Mouse (Mus musculus) midbrain, embryonic 10.5 days (tissue): ENCODE data around the gene Hps1. TPM values are rescaled to one million over a fixed set of nuclear protein-coding genes. Genes with fewer than 3 reads are reported as not detected.

Source experiments
- DNase-seq: peaks from one replicate; pipeline ENCODE4 v3.0.0-alpha.2; 2017; ENCODE audit warnings: low spot score
- H3K27ac ChIP-seq: fragments of 300-500 bp; sonication (generic); replicated peaks from 2 replicates; pipeline ENCODE4 v1.5.1; 2016; ENCODE audit warnings: mild to moderate bottlenecking
- H3K27me3 ChIP-seq: fragments of 300-500 bp; sonication (generic); 2 replicates; pipeline ENCODE4 v1.6.1; 2016; ENCODE audit warnings: low read depth, mild to moderate bottlenecking; ENCODE audit not compliant: poor library complexity, severe bottlenecking
- H3K36me3 ChIP-seq: fragments of 300-500 bp; sonication (generic); 2 replicates; pipeline ENCODE4 v1.6.1; 2016; ENCODE audit warnings: mild to moderate bottlenecking, moderate library complexity
- H3K4me1 ChIP-seq: fragments of 300-500 bp; sonication (generic); 2 replicates; pipeline ENCODE4 v1.6.1; 2016
- H3K4me3 ChIP-seq: fragments of 300-500 bp; sonication (generic); 2 replicates; pipeline ENCODE4 v1.5.1; 2016; ENCODE audit warnings: mild to moderate bottlenecking, moderate library complexity
- H3K9me3 ChIP-seq: fragments of 300-500 bp; sonication (generic); replicated peaks from 2 replicates; pipeline ENCODE4 v1.6.1; 2016; ENCODE audit warnings: mild to moderate bottlenecking
- WGBS: fragments of 180-500 bp; shearing (Covaris S2); methylation state at CpG from one replicate; pipeline ENCODE4 v1.1.7; 2016; 5-methylcytosine and 5-hydroxymethylcytosine counted together
- polyA plus RNA-seq: library from polyadenylated mRNA; unstranded; fragments of >200 nt; fragmentation: Nextera tagmentation; extraction: Ambion mirVana; gene quantifications from 2 replicates; pipeline ENCODE4 v1.2.1, GENCODE M21; 2016

The Hps1 gene
- polyA plus RNA-seq, 1 experiment from 2014 or later = 17.5 TPM

- Histone ChIP-seq H3K27me3 (peaks cover 23% of the 10 kb centered on the region), H3K4me3 (no peak overlapping the region), H3K27ac (no peak overlapping the region), H3K9me3 (no peaks in the 10 kb centered on the region), H3K36me3 (no peaks in the 10 kb centered on the region), H3K4me1 (peaks cover 58% of the 10 kb centered on the region)
- no peak for DNase-seq
- WGBS = 83% methylated on average over 11 of the region's 11 CpGs
Measured at GRCm38 (mm10) chr19:42750196-42750595, 29.6 kb downstream of the Hps1 start.

GRCm38 (mm10) chr19:42746702-42747101 is 33.1 kb downstream of the Hps1 start:
- H3K27me3 ChIP-seq = peaks cover 13% of the 10 kb centered on the region
- H3K27ac ChIP-seq = no peak overlapping the region
- H3K4me3 ChIP-seq = no peak overlapping the region
- H3K36me3 ChIP-seq = no peaks in the 10 kb centered on the region
- 94% methylated on average over 8 of the region's 8 CpGs for WGBS
- H3K9me3 ChIP-seq = no peaks in the 10 kb centered on the region
- H3K4me1 ChIP-seq = peaks cover 50% of the 10 kb centered on the region
- no peak for DNase-seq

- H3K4me3 ChIP-seq = no peak overlapping the region
- 0 out of 2 replicates have a peak, but pooled peaks cover 9% of the 10 kb centered on the region for H3K27me3 ChIP-seq
- no peaks in the 10 kb centered on the region for H3K9me3 ChIP-seq
- H3K36me3 ChIP-seq = no peaks in the 10 kb centered on the region
- H3K4me1 ChIP-seq = peaks cover 42% of the 10 kb centered on the region
- WGBS = 88% methylated on average over 4 of the region's 4 CpGs
- DNase-seq = no peak
- no peak overlapping the region for H3K27ac ChIP-seq
Measured at GRCm38 (mm10) chr19:42745869-42746224, 33.9 kb downstream of the Hps1 start.

GRCm38 (mm10) chr19:42745084-42745868 is 34.5 kb downstream of the Hps1 start:
- Histone ChIP-seq H3K4me1 (peaks cover 36% of the 10 kb centered on the region), H3K36me3 (no peaks in the 10 kb centered on the region), H3K4me3 (no peak overlapping the region), H3K27ac (no peak overlapping the region), H3K27me3 (0 out of 2 replicates have a peak, but pooled peaks cover 9% of the 10 kb centered on the region), H3K9me3 (no peaks in the 10 kb centered on the region)
- DNase-seq = no peak
- WGBS = 83% methylated on average over 9 of the region's 9 CpGs

GRCm38 (mm10) chr19:42744162-42744586 is 35.6 kb downstream of the Hps1 start:
- peaks cover 25% of the 10 kb centered on the region for H3K4me1 ChIP-seq
- H3K27me3 ChIP-seq = 0 out of 2 replicates have a peak, but pooled peaks cover 5% of the 10 kb centered on the region
- H3K4me3 ChIP-seq = no peak overlapping the region
- no peaks in the 10 kb centered on the region for H3K9me3 ChIP-seq
- H3K36me3 ChIP-seq = no peaks in the 10 kb centered on the region
- WGBS = 41% methylated on average over 4 of the region's 4 CpGs
- DNase-seq = peak; percentile 51
- no peak overlapping the region for H3K27ac ChIP-seq

GRCm38 (mm10) chr19:42743261-42743660 is 36.5 kb downstream of the Hps1 start:
- H3K4me1 ChIP-seq = peaks cover 16% of the 10 kb centered on the region
- 84% methylated on average over 16 of the region's 16 CpGs for WGBS
- no peak overlapping the region for H3K4me3 ChIP-seq
- 0 out of 2 replicates have a peak overlapping the region, but pooled peaks have one; percentile 1 for H3K27ac ChIP-seq
- no peak for DNase-seq
- H3K9me3 ChIP-seq = no peaks in the 10 kb centered on the region
- no peaks in the 10 kb centered on the region for H3K36me3 ChIP-seq
- H3K27me3 ChIP-seq = 0 out of 2 replicates have a peak, but pooled peaks cover 5% of the 10 kb centered on the region

GRCm38 (mm10) chr19:42741884-42742283 is 37.9 kb downstream of the Hps1 start:
- H3K27ac ChIP-seq = no peak overlapping the region
- WGBS = 83% methylated on average over 14 of the region's 14 CpGs
- no peak for DNase-seq
- H3K9me3 ChIP-seq = no peaks in the 10 kb centered on the region
- no peak overlapping the region for H3K4me3 ChIP-seq
- H3K4me1 ChIP-seq = peaks cover 26% of the 10 kb centered on the region
- no peaks in the 10 kb centered on the region for H3K36me3 ChIP-seq
- no peaks in the 10 kb centered on the region for H3K27me3 ChIP-seq

- Histone ChIP-seq H3K36me3 (no peaks in the 10 kb centered on the region), H3K9me3 (no peaks in the 10 kb centered on the region), H3K4me1 (peaks cover 26% of the 10 kb centered on the region), H3K27ac (no peak overlapping the region), H3K27me3 (no peaks in the 10 kb centered on the region; the same call in 1 of the 2 replicates), H3K4me3 (no peak overlapping the region)
- WGBS = 73% methylated on average over 8 of the region's 8 CpGs
- no peak for DNase-seq
Measured at GRCm38 (mm10) chr19:42740163-42740899, 39.4 kb downstream of the Hps1 start.

- H3K4me1 ChIP-seq = peaks cover 21% of the 10 kb centered on the region
- H3K9me3 ChIP-seq = no peaks in the 10 kb centered on the region
- no peak overlapping the region for H3K4me3 ChIP-seq
- no peak overlapping the region for H3K27ac ChIP-seq
- no peaks in the 10 kb centered on the region for H3K36me3 ChIP-seq
- 92% methylated on average over 6 of the region's 6 CpGs for WGBS
- no peak for DNase-seq
- H3K27me3 ChIP-seq = no peaks in the 10 kb centered on the region; the same call in 1 of the 2 replicates
Measured at GRCm38 (mm10) chr19:42739734-42740133, 40.0 kb downstream of the Hps1 start.

GRCm38 (mm10) chr19:42737753-42738152 is 42.0 kb downstream of the Hps1 start:
- Histone ChIP-seq H3K4me3 (no peak overlapping the region), H3K4me1 (peaks cover 19% of the 10 kb centered on the region), H3K36me3 (no peaks in the 10 kb centered on the region), H3K27ac (no peak overlapping the region; the same call in 1 of the 2 replicates), H3K27me3 (no peaks in the 10 kb centered on the region; the same call in 1 of the 2 replicates), H3K9me3 (no peaks in the 10 kb centered on the region)
- 75% methylated on average over 9 of the region's 9 CpGs for WGBS
- no peak for DNase-seq

GRCm38 (mm10) chr19:42734982-42735381 is 44.8 kb downstream of the Hps1 start:
- Histone ChIP-seq H3K36me3 (no peaks in the 10 kb centered on the region), H3K4me1 (peaks cover 24% of the 10 kb centered on the region), H3K27ac (no peak overlapping the region), H3K9me3 (no peaks in the 10 kb centered on the region), H3K27me3 (no peaks in the 10 kb centered on the region; the same call in 1 of the 2 replicates), H3K4me3 (no peak overlapping the region)
- WGBS = 92% methylated on average over 5 of the region's 5 CpGs
- no peak for DNase-seq

GRCm38 (mm10) chr19:42727424-42727823 is 52.4 kb downstream of the Hps1 start:
- Histone ChIP-seq H3K9me3 (no peaks in the 10 kb centered on the region), H3K4me1 (peaks cover 4% of the 10 kb centered on the region; the same call in 1 of the 2 replicates), H3K36me3 (no peaks in the 10 kb centered on the region), H3K4me3 (no peak overlapping the region), H3K27me3 (no peaks in the 10 kb centered on the region), H3K27ac (no peak overlapping the region)
- WGBS = 91% methylated on average over 4 of the region's 4 CpGs
- DNase-seq = no peak

- no peak for DNase-seq
- H3K9me3 ChIP-seq = no peaks in the 10 kb centered on the region
- 90% methylated on average over 10 of the region's 10 CpGs for WGBS
- no peak overlapping the region for H3K4me3 ChIP-seq
- no peak overlapping the region for H3K27ac ChIP-seq
- H3K27me3 ChIP-seq = no peaks in the 10 kb centered on the region
- H3K36me3 ChIP-seq = no peaks in the 10 kb centered on the region
- H3K4me1 ChIP-seq = no peaks in the 10 kb centered on the region
Measured at GRCm38 (mm10) chr19:42726766-42727165, 53.0 kb downstream of the Hps1 start.
